Mouse (Mus musculus) kidney, embryonic 16.5 days (tissue): ENCODE measurements around the gene Chst11. TPM values are rescaled to one million over a fixed set of nuclear protein-coding genes. Genes with fewer than 3 reads are reported as not detected.
A peak's percentile ranks its signal among the peaks of the same experiment; 100 is the strongest.

Experiments
- ATAC-seq: fragments of 200-750 bp; cut with Nextera tagmentation; 2 replicates; pipeline ENCODE4 v1.8.0; 2017; ENCODE audit warnings: moderate TSS enrichment; ENCODE audit not compliant: low FRiP score, low TSS enrichment
- H3K27ac ChIP-seq: fragments of 300-500 bp; sonication (generic); 2 replicates; pipeline ENCODE4 v1.5.1; 2014; ENCODE audit warnings: low read length
- H3K27me3 ChIP-seq: fragments of 300-500 bp; sonication (generic); 2 replicates; pipeline ENCODE4 v1.6.1; 2014; ENCODE audit warnings: low read length, control low read depth, mixed read lengths; ENCODE audit not compliant: insufficient read depth
- H3K36me3 ChIP-seq: fragments of 300-500 bp; sonication (generic); 2 replicates; pipeline ENCODE4 v1.6.1; 2014; ENCODE audit warnings: low read length, control low read depth, mixed read lengths; ENCODE audit not compliant: insufficient read depth
- H3K4me1 ChIP-seq: fragments of 300-500 bp; sonication (generic); 2 replicates; pipeline ENCODE4 v1.6.1; 2014; ENCODE audit warnings: low read length, control low read depth, mixed read lengths; ENCODE audit not compliant: insufficient read depth
- H3K4me2 ChIP-seq: fragments of 300-500 bp; sonication (generic); replicated peaks from 2 replicates; pipeline ENCODE4 v1.6.1; 2014; ENCODE audit warnings: low read depth, low read length
- H3K4me3 ChIP-seq: fragments of 300-500 bp; sonication (generic); 2 replicates; pipeline ENCODE4 v1.5.1; 2014; ENCODE audit warnings: mild to moderate bottlenecking, low read length
- H3K9ac ChIP-seq: fragments of 300-500 bp; sonication (generic); replicated peaks from 2 replicates; pipeline ENCODE4 v1.6.1; 2014; ENCODE audit warnings: low read length
- H3K9me3 ChIP-seq: fragments of 300-500 bp; sonication (generic); 2 replicates; pipeline ENCODE4 v1.6.1; 2016; ENCODE audit warnings: low read length, control low read depth
- WGBS: fragments of 180-500 bp; shearing (Covaris S2); extraction: QIAGEN DNeasy Blood & Tissue Kit; methylation state at CpG from one replicate; pipeline ENCODE4 v1.1.7; 2014; 5-methylcytosine and 5-hydroxymethylcytosine counted together
- polyA plus RNA-seq: library from polyadenylated mRNA; unstranded; fragments of >200 nt; fragmentation: Nextera tagmentation; extraction: Ambion mirVana; gene quantifications from 2 replicates; pipeline ENCODE4 v1.2.1, GENCODE M21; 2015

Chst11 gene
- polyA plus RNA-seq, 1 experiment from 2014 or later = 5.2 TPM

DNA sequence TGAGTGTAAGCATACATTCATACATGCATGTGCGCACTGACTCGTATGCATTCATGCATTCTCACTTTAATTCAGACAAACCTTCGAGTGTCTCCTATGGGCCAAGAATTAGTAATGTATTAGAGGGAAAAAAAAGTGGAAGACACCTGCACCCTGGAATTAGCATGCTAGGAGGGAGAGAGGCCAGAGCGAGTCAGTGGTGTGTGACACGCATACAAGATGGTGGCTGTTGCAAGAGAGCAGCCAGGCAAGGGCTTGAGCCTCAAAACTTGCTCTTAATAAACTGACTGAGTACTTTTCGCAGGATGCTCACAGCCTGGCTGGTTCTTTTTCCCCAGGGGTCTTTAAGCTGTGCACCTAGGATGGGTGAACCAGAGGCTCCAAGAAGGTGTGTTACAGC lies 199.8 kb downstream of the Chst11 start:
- Histone ChIP-seq H3K4me1 (peaks cover 49% of the 10 kb centered on the region), H3K4me2 (no peak overlapping the region), H3K36me3 (no peaks in the 10 kb centered on the region), H3K9ac (no peak overlapping the region), H3K27ac (peak overlapping the region; percentile 77), H3K27me3 (no peaks in the 10 kb centered on the region), H3K4me3 (no peak overlapping the region), H3K9me3 (no peaks in the 10 kb centered on the region)
- peak; percentile 69 for ATAC-seq
- WGBS = 73% methylated on average over 6 of the region's 6 CpGs

DNA sequence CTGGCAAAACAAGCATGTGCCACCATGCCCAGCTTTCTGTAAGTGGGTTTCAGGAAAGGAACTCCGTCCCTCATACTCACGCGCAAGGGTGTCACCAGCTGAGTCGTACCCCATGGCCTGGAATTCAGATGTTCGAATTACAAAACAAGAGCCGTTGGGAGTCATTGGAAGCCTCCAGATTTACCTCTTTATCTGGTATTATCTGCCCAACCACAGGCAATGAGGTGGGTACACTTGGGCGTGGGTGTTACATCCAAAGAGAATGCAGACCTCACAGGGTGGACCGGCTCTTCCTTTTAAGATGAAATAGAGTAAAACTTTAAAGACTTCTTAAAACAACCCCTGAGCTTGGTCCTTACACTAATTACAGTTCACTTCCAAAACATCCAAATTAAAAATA lies 200.9 kb downstream of the Chst11 start:
- Histone ChIP-seq H3K36me3 (peaks cover 3% of the 10 kb centered on the region), H3K4me1 (peaks cover 46% of the 10 kb centered on the region), H3K4me2 (no peak overlapping the region), H3K27ac (no peak overlapping the region), H3K4me3 (no peak overlapping the region), H3K27me3 (no peaks in the 10 kb centered on the region), H3K9ac (no peak overlapping the region), H3K9me3 (no peaks in the 10 kb centered on the region)
- ATAC-seq = no peak
- 89% methylated on average over 8 of the region's 8 CpGs for WGBS

- no peaks in the 10 kb centered on the region for H3K9me3 ChIP-seq
- peaks cover 43% of the 10 kb centered on the region for H3K4me1 ChIP-seq
- no peak overlapping the region for H3K4me3 ChIP-seq
- H3K27me3 ChIP-seq = no peaks in the 10 kb centered on the region
- H3K4me2 ChIP-seq = no peak overlapping the region
- H3K27ac ChIP-seq = no peak overlapping the region
- 64% methylated on average over 5 of the region's 5 CpGs for WGBS
- no peak overlapping the region for H3K9ac ChIP-seq
- no peak for ATAC-seq
- H3K36me3 ChIP-seq = peaks cover 8% of the 10 kb centered on the region
Measured at GRCm38 (mm10) chr10:83186984-83187383, 201.7 kb downstream of the Chst11 start.

DNA sequence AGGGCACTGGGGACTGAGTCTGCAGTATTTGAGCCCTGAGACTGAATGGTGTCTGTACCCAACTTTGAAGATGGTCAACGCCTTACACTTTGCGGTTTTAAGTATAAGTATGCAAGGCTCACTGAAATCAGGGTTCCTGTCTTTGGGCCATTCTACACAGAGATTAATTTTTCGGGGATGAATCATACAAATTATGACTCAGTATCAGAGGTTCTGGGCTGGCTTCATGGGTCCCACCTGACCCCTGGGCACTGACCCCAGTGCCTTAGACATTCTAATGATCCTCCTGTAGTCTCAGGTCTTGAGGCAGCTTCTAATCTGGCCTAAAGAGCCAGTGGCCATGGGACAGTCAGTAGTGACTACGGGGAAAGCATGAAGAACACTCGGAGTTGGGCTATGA lies 203.8 kb downstream of the Chst11 start:
- WGBS = 98% methylated on average over 5 of the region's 5 CpGs
- Histone ChIP-seq H3K36me3 (peaks cover 8% of the 10 kb centered on the region), H3K27ac (no peak overlapping the region), H3K4me3 (no peak overlapping the region), H3K27me3 (no peaks in the 10 kb centered on the region), H3K4me2 (no peak overlapping the region), H3K9ac (no peak overlapping the region), H3K9me3 (no peaks in the 10 kb centered on the region), H3K4me1 (peaks cover 22% of the 10 kb centered on the region)
- no peak for ATAC-seq

GRCm38 (mm10) chr10:83191476-83191875 lies 206.2 kb downstream of the Chst11 start:
- no peak for ATAC-seq
- no peak overlapping the region for H3K9ac ChIP-seq
- no peaks in the 10 kb centered on the region for H3K27me3 ChIP-seq
- peaks cover 8% of the 10 kb centered on the region for H3K36me3 ChIP-seq
- H3K4me2 ChIP-seq = no peak overlapping the region
- WGBS = 92% methylated on average over 17 of the region's 17 CpGs
- no peaks in the 10 kb centered on the region for H3K9me3 ChIP-seq
- H3K27ac ChIP-seq = no peak overlapping the region
- 0 out of 2 replicates have a peak, but pooled peaks cover 6% of the 10 kb centered on the region for H3K4me1 ChIP-seq
- no peak overlapping the region for H3K4me3 ChIP-seq

- H3K27ac ChIP-seq = no peak overlapping the region
- ATAC-seq = no peak
- peaks cover 8% of the 10 kb centered on the region for H3K36me3 ChIP-seq
- H3K9me3 ChIP-seq = no peaks in the 10 kb centered on the region
- 55% methylated on average over 6 of the region's 6 CpGs for WGBS
- 0 out of 2 replicates have a peak, but pooled peaks cover 2% of the 10 kb centered on the region for H3K4me1 ChIP-seq
- H3K27me3 ChIP-seq = no peaks in the 10 kb centered on the region
- H3K9ac ChIP-seq = no peak overlapping the region
- no peak overlapping the region for H3K4me3 ChIP-seq
- no peak overlapping the region for H3K4me2 ChIP-seq
Measured at GRCm38 (mm10) chr10:83191982-83192381, 206.7 kb downstream of the Chst11 start.

DNA sequence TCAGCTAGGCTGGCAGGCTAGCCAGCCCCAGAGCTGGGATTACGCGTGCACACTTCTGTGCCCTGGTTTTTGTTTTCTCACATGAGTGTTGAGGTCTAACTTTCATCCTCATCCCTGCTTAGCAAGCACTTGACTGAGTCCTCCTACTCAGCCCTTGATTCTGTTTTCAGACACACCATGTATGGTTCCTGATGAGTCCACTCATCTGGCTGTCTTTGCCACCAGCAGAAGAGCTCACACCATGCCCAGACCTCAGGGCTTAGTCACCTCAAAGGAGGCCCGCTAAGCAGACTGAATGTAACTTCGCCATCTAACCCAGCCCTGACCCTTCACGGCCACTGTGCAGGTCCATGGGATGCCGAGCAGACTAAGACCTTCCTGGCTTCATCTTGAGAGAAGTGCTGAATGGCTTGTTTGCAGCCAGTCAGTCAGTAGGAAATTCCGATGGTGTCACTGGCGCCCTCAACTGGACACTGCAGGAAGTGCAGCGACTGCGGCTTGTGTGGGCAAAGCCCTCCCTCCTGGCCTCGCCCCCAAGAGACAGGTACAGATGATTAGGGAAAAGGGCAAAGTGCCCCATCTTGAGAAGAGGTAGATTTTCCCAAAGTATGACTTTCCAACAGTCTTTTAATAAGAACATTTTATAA lies 212.5 kb downstream of the Chst11 start:
- Histone ChIP-seq H3K27me3 (no peaks in the 10 kb centered on the region), H3K4me3 (no peak overlapping the region), H3K9me3 (no peaks in the 10 kb centered on the region), H3K36me3 (no peaks in the 10 kb centered on the region), H3K27ac (no peak overlapping the region), H3K4me1 (no peaks in the 10 kb centered on the region), H3K4me2 (no peak overlapping the region), H3K9ac (no peak overlapping the region)
- 51% methylated on average over 11 of the region's 11 CpGs for WGBS
- 0 out of 2 replicates have a peak, but pooled peaks have one; percentile 39 for ATAC-seq

DNA sequence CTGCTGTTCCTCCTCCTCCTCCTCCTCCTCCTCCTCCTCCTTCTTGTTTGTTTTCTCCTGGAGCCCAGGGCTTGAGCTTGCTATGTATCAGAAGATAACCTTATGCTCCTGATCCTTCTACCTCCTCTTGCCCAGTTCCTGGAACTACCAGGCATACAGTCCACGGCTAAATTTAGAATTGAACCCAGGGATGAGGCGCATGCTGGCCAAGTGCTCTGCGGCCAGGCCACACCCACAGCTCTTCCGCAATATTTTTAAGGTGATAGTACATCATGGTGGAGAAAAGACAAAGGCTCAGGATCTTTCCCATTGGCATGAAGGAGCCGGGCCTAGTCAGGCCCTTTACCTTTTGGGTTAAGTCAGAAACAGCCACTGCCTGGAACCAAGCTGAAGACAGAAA lies 213.4 kb downstream of the Chst11 start:
- no peak overlapping the region for H3K27ac ChIP-seq
- no peak for ATAC-seq
- no peak overlapping the region for H3K9ac ChIP-seq
- no peaks in the 10 kb centered on the region for H3K9me3 ChIP-seq
- H3K4me2 ChIP-seq = no peak overlapping the region
- WGBS = 71% methylated on average over 5 of the region's 5 CpGs
- H3K36me3 ChIP-seq = no peaks in the 10 kb centered on the region
- H3K4me3 ChIP-seq = no peak overlapping the region
- H3K27me3 ChIP-seq = no peaks in the 10 kb centered on the region
- no peaks in the 10 kb centered on the region for H3K4me1 ChIP-seq

GRCm38 (mm10) chr10:83199290-83199689 lies 214.0 kb downstream of the Chst11 start:
- Histone ChIP-seq H3K9me3 (no peaks in the 10 kb centered on the region), H3K4me2 (no peak overlapping the region), H3K27me3 (no peaks in the 10 kb centered on the region), H3K36me3 (no peaks in the 10 kb centered on the region), H3K27ac (no peak overlapping the region), H3K9ac (no peak overlapping the region), H3K4me3 (no peak overlapping the region), H3K4me1 (no peaks in the 10 kb centered on the region)
- 84% methylated on average over 9 of the region's 9 CpGs for WGBS
- ATAC-seq = no peak

GRCm38 (mm10) chr10:83201525-83201924 lies 216.2 kb downstream of the Chst11 start:
- no peaks in the 10 kb centered on the region for H3K27me3 ChIP-seq
- H3K9me3 ChIP-seq = no peaks in the 10 kb centered on the region
- H3K4me2 ChIP-seq = no peak overlapping the region
- no peak for ATAC-seq
- WGBS = 88% methylated on average over 7 of the region's 7 CpGs
- H3K36me3 ChIP-seq = no peaks in the 10 kb centered on the region
- no peak overlapping the region for H3K27ac ChIP-seq
- H3K4me3 ChIP-seq = no peak overlapping the region
- H3K4me1 ChIP-seq = no peaks in the 10 kb centered on the region
- H3K9ac ChIP-seq = no peak overlapping the region
